Mouse (Mus musculus): Measurements from ENCODE around the gene Tbce.

DNA sequence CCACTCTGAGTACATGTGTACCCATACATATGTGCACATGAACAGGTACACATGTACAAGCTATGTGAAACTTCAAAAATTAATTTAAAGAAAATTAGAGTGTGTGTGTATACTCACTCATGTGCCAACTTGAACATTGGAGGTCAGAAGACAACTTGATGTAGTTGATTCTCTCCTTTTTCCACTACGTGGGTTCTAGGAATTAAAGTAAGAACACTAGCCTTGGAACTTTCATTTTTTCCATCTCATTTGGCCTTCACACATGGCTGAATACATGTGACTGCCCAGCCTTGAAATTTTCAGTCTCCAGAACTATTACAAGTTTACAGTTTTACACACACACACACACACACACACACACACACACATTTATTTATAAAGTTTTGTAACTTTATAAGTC is 29.9 kb upstream of the Tbce start:
- no peak for TF ChIP-seq CTCF (IDR thresholded peaks at IDR 0.05; ENCODE audit: low read depth)
- TF ChIP-seq EP300 (IDR thresholded peaks at IDR 0.05; ENCODE audit: low read depth): no peak
